Mouse (Mus musculus): ENCODE data around the gene Gpx7.
"Not testable (repeated sequence)": the region's sequence is repeated elsewhere in the genome, so short reads cannot be mapped to it uniquely, and the experiment has no call there.

Gpx7 gene

GRCm38 (mm10) chr4:108388741-108389140 lies 18.0 kb downstream of the Gpx7 start:
- no peak for DNase-seq

DNA sequence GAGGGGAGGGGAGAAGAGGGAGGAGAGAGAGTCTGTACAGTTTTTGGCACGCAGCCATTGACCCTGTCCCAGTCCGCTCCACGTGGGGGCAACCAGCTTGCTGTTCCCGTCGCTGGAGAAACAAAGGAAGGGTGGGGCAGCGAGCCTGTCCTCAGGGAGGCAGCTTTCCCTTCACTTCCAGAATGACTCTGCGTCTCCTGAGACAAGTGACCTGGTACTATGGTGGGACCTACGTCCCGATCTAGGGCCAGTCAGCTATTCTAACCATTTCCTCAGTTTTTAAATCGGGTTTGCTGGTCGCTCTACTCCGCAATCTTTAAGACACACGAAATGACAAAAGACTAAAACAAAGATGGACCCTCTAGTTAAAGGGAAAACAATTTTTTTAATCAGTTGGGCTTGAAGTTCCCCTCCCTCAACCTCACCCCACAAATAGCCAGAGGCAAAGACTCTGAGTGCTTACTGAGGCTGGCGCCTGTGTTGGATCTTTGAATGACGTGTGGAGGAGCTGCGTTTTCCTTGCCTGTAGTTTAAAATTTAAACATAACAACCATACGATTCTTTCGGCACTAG lies 19.0 kb downstream of the Gpx7 start:
- DNase-seq, result peak; percentile 43

- DNase-seq, result no peak
Observed at GRCm38 (mm10) chr4:108387106-108387505, 19.7 kb downstream of the Gpx7 start.

DNA sequence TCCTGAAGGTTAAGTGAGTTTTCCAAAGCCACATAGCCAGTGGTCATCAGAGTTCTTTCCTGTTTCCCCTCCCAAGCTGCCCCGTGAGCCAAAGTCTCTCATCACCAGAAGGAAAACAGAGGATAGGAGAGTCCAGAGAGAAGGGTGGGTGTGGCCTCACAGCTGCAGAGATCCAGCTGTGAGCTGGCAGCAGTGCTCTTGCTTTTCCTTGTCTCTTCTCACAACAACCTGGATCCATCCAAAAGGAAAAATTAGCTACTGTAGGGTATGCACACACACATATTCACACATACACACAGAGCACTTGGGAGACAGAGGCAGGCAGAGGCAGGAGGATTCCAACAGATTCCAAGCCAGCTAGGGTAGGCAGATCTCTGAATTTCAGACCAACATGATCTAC lies 20.7 kb downstream of the Gpx7 start:
- DNase-seq, result no peak

DNA sequence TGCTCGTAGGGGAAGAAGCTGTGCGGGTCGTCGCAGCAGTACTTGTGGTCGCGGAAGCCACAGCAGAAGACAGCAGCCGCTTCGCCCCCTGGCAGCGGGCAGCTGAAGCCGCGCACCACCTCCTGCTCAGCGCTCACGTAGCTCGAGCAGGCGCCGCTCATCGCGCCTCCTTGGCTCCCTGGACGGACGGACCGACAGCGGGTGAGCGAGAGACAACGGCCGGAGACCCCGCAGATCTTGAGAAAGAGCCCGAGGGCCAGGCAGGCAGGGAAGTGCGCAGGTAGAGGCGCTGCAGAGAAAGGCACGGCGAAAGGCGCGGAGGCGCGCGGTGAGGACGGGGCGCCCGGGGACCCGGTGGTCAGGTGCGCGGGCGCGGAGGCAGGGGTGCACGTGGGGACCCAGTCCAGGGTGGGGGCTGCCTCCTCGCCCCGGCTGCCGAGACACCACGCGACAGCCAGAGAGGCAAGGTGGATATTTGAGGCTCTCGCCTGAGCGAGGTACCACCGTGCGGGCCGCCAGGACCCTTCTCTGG lies 23.5 kb downstream of the Gpx7 start, which contains the start of gene Shisal2a:
Gene Shisal2a (minus strand): TSS at position 167 of the 532 bp plus-strand sequence.
- no peak for DNase-seq

DNA sequence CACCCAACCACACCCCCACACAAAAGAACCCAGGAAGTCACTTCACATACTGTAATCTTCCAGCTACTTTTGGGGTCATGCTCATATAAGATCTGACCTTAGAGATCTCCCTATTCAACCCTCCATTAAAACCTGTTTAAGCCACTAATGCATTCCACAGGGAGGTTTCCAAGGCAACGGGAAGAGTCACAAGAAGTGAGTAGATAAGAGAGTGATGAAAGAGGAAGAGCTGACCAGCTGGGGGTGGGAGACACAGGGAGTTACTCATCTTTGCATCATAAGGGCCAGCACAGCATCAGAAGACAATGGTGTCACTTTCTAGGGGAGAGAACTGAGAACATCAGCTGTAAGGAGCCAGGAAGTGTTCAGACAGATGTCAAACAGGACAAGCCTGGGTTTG lies 26.6 kb downstream of the Gpx7 start:
- no peak for DNase-seq

DNA sequence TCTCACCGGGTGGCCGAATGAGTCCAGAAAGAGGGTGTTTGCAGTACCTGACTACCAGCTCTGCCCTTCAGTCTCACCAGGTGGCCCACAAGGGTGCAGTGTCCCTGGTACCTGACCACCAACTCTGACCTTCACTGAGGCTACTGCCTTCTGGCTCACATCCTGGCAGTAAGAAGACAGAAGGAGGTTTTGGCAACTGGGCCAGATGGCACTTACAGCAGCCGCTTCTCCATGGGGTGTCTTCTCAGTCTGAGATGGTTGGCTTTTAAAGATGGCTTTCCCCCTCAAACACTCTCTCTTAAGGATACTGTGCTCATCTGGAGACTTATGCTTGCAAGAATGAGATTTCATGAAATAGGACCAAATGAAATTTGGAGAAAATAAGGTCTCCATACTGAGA lies 27.3 kb downstream of the Gpx7 start:
- no peak for DNase-seq

- no peak for DNase-seq
Observed at GRCm38 (mm10) chr4:108372166-108372565, 34.6 kb downstream of the Gpx7 start.

DNA sequence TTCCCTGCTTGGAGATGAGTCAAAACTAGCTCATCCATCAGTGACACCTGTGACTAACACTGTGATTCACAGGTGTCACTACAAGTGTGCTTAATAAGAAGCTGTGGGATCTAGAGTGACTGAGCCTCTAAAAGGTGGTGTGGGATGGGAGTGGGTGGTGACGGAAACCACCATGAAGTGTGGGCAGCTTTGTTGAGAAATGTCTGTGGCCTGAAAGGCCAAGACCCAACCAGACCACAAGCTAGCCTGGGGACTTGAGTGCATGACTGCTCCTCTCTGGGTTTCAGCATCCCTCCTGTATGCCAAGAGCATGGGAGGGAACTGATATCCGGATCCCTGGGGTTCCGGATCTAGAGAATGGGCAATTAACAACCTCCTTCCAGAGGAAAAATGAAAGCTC lies 35.3 kb downstream of the Gpx7 start:
- no peak for DNase-seq

- DNase-seq, result no peak
Observed at GRCm38 (mm10) chr4:108370409-108370808, 36.4 kb downstream of the Gpx7 start.

- DNase-seq, result no peak
Observed at GRCm38 (mm10) chr4:108369254-108369653, 37.5 kb downstream of the Gpx7 start.

DNA sequence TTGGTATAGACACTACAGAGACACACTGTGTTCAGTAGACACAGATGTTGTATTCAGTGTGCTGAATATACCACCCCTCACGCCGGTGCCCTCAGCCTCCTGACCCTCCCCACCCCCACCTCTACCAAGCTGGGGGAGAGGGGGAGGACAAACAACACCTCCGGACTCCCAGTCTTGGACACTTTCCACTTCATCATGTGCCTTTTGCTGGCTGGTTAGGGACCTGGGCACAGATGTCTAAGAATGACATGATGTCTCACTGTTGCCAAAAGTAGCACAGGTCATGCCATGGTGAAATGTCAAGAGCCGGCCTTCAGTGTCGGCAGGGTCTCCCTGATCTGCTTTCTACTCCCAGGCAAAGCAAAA lies 42.7 kb downstream of the Gpx7 start:
- DNase-seq, result no peak

- no peak for DNase-seq
Observed at GRCm38 (mm10) chr4:108363355-108364110, 43.2 kb downstream of the Gpx7 start.

GRCm38 (mm10) chr4:108362321-108363261 lies 44.2 kb downstream of the Gpx7 start:
- no peak for DNase-seq

- no peak for DNase-seq
Observed at GRCm38 (mm10) chr4:108360136-108361055, 46.4 kb downstream of the Gpx7 start.

DNA sequence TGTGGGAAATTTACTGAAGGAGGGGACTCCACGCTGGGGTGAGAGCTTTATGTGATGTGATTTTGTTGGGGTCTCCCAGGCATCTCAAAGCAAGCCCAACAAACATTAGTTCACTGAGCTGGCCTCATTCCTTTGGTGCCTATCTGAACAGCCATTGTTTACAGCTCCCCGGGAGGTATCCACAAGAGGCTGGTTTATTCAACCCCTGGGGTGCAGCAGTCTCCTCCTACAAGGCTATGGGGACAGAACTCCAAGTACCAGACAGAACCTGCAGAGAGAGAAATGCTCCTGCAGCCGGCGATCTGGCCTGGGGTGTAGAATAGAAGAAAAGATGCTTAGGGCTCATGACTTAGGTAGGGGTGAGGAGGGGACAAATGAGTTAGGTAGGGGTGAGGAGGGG lies 48.3 kb downstream of the Gpx7 start:
- no peak for DNase-seq

DNA sequence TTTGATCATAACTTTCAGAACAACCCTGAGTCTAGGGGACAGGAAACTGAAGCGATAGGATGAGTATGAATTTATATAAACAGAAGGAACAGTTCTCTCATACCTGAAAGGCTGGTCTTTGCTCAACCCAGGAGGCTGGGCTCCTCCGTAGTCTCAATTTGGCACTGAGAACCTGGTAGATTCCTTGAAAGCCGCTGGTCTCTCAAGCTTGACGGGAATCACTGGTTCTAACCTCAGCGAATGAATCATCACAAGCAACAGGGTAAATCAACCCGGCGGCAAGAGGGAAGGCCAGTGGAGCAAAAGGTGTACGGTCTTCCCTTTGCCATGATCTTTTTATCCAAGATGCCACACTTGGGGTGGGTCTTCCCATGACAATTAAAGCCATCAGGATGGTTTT lies 49.3 kb downstream of the Gpx7 start:
- no peak for DNase-seq

GRCm38 (mm10) chr4:108353591-108353990 lies 53.2 kb downstream of the Gpx7 start:
- DNase-seq, result not testable (repeated sequence)

DNA sequence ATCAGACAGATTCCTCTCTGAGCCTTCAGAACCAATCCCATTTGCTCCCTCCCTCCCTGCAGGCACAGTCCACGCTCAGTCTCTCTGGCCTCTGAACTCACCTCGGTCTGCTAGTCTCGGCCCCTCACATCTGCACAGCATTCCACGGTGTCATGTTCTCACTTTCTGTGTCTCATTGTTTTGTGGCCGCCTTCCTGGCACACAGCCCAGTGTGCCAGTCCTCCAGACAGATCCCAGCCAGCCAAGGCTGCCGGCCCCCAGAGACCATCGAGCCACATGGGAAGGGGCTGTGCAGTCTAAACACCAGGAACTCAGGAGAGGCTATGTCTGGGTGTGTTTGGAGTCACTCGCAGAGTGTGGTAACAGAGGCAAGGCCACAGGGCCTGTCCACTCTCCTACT lies 55.9 kb downstream of the Gpx7 start:
- DNase-seq, result no peak

Measured in cerebellum, adult 11 months (tissue).